Mouse (Mus musculus): ENCODE results near the gene Otub1. TPM values are rescaled to one million over a fixed set of nuclear protein-coding genes. Genes with fewer than 3 reads are reported as not detected.
A peak's percentile ranks its signal among the peaks of the same experiment; 100 is the strongest.

Otub1 gene
- 248 and 255 TPM in 2 replicates for polyA plus RNA-seq (2014; fragmentation: Nextera tagmentation; extraction: Ambion mirVana)

DNA sequence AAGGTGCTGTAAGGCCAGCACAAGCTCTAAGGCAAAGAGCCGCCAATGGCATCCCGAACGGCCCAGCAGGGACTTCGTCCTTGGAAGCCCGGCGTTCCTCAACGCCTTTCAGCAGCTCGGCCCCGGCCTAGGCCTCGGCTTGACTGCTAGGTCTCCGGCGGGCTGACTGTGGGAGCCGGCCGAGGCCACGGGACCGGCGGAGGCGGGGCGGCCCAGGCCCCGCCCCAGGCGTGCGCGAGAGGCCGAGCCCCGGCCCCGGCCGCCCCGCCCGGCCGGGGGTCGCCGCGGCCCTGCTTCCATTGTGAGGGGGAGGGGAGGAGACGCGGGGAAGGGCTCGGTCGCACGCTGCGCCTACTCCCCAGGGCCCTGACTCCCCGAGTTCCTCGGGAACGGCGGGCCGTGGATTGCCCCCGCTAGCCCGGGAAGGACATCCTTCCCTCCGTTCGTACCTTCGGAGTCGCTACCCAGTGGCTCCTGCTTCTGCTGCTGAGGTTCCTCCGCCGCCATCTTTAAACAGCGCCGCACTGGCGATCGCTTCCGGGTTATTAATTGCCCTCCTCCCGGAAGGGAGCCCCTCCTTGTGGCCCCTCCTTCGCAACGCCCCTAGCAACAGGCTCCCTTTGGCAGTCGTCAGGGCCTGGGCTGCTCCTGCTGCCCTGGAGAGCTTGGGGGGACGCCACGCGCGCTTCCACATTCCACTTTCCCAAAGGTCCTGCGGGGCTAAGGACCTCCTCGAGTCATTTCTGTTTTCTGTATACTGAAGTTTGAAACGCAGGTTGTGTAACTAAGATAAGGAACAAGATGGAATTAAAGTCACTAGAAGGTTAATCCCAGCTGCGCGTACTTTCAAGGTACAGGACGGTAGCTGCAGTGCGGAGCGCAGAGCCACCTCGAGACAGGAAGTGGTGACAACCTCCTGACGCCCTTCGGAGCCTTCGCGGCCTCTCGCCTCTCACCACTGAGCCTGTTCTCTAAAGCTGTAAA lies at the start of gene Otub1:
TSS of gene Otub1 (minus strand) at position 564 of the 984 bp plus-strand sequence.
- no peaks in the 10 kb centered on the region for H3K9me3 ChIP-seq (ENCODE audit: control insufficient read depth, low read length)
- peak within 1 kb of the TSS; percentile 85 for H3K27ac ChIP-seq (ENCODE audit: low read depth, low read length)
- H3K4me2 ChIP-seq (ENCODE audit: low read depth): peak within 1 kb of the TSS; percentile 92
- WGBS: under 1% methylated on average over 64 of the region's 79 CpGs
- peak within 1 kb of the TSS; percentile 81 for H3K9ac ChIP-seq (ENCODE audit: low read length)
- ATAC-seq (ENCODE audit: insufficient read depth, low FRiP score, low TSS enrichment): peak; percentile 96
- DNase-seq (ENCODE audit: low spot score): peak; percentile 96
- H3K27me3 ChIP-seq (ENCODE audit: control insufficient read depth, insufficient read depth, low read length): no peaks in the 10 kb centered on the region
- peak within 1 kb of the TSS; percentile 74 for H3K4me3 ChIP-seq (ENCODE audit: low read depth, low read length)
- H3K36me3 ChIP-seq (ENCODE audit: control insufficient read depth, insufficient read depth, low read length): peaks cover 15% of the 10 kb centered on the region
- H3K4me1 ChIP-seq (ENCODE audit: control insufficient read depth, insufficient read depth, low read length): peaks cover 15% of the 10 kb centered on the region

DNA sequence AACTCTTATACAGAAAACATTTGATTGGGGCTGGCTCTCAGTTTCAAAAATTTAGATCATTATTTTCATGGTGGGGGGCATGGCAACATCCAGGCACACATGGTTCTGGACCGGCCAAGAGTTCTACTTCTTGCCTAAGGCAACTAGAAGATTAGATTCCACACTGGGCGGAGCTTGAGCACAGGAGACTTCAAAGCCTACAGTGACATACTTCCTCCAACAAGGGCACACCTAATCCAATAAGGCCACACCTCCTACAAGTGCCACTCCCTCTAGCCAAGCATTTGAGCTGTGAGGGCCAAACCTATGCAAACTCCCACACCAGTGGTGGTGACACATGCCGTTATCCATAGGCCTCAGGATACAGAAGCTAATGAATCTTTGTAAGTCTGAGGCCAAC lies 39.9 kb upstream of the Otub1 start:
- Histone ChIP-seq H3K36me3 (ENCODE audit: control insufficient read depth, insufficient read depth, low read length) (no peaks in the 10 kb centered on the region), H3K4me1 (ENCODE audit: control insufficient read depth, insufficient read depth, low read length) (no peaks in the 10 kb centered on the region), H3K9ac (ENCODE audit: low read length) (no peak overlapping the region), H3K4me2 (ENCODE audit: low read depth) (no peak overlapping the region), H3K4me3 (ENCODE audit: low read depth, low read length) (no peak overlapping the region), H3K27ac (ENCODE audit: low read depth, low read length) (no peak overlapping the region), H3K27me3 (ENCODE audit: control insufficient read depth, insufficient read depth, low read length) (no peaks in the 10 kb centered on the region), H3K9me3 (ENCODE audit: control insufficient read depth, low read length) (no peaks in the 10 kb centered on the region)
- 87% methylated on average over 3 of the region's 3 CpGs for WGBS
- ATAC-seq (ENCODE audit: insufficient read depth, low FRiP score, low TSS enrichment) (no peak), DNase-seq (ENCODE audit: low spot score) (no peak)

DNA sequence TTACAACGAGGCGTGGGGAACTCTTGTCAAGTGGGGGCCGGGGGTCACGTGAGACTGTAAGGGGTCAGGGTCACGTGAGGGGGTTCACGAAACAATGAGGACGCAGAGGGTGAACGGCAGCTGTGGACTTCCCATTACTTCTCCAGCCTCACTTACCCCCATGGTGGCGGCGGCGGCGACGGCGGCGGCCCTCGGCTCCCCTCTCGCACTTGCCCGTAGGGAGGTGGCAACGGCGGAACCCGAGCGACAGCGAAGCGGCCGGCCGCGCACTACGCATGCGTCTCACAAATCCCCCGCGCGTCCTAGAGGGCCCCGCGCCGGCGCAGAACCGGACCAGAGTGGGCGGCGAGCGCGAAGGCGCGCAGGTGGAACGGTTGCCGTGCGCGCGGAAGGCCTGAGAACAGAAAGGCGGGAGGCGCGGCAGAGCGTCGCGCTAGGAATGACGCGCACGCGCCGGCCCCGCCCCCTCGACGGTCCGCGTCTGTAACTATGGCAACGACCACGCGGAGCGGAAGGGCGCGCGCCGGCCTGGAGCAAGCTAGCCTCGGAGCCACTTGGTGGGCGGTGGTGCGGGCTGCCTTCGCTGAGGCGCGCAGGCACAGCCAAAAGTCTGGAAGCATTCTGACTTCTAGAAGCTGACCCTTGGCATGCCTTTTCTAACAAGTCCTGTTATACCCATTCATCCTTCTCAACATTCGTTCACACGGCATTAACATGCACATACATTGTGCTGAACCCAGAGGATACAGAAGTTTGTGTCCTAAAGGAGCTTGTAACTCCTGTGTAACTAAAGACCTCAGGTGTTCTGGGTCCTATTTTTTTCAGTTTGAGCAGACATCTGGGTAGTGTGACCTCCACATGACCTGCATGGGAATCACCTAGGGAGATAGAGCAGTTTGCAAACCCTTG lies 34.9 kb upstream of the Otub1 start, which contains the start of gene Naa40:
TSS of gene Naa40 (minus strand) at position 402 of the 909 bp plus-strand sequence.
- peaks cover 10% of the 10 kb centered on the region for H3K4me1 ChIP-seq (ENCODE audit: control insufficient read depth, insufficient read depth, low read length)
- H3K27ac ChIP-seq (ENCODE audit: low read depth, low read length): peak within 1 kb of the TSS; percentile 79; the same call in 1 of the 2 replicates
- no peaks in the 10 kb centered on the region for H3K9me3 ChIP-seq (ENCODE audit: control insufficient read depth, low read length)
- peak within 1 kb of the TSS; percentile 99 for H3K4me2 ChIP-seq (ENCODE audit: low read depth)
- ATAC-seq (ENCODE audit: insufficient read depth, low FRiP score, low TSS enrichment) (peak; percentile 95), DNase-seq (ENCODE audit: low spot score) (peak; percentile 97)
- H3K9ac ChIP-seq (ENCODE audit: low read length): peak within 1 kb of the TSS; percentile 75
- H3K4me3 ChIP-seq (ENCODE audit: low read depth, low read length): peak within 1 kb of the TSS; percentile 74
- no peaks in the 10 kb centered on the region for H3K27me3 ChIP-seq (ENCODE audit: control insufficient read depth, insufficient read depth, low read length)
- no peaks in the 10 kb centered on the region for H3K36me3 ChIP-seq (ENCODE audit: control insufficient read depth, insufficient read depth, low read length)
- WGBS: under 1% methylated on average over 80 of the region's 80 CpGs

DNA sequence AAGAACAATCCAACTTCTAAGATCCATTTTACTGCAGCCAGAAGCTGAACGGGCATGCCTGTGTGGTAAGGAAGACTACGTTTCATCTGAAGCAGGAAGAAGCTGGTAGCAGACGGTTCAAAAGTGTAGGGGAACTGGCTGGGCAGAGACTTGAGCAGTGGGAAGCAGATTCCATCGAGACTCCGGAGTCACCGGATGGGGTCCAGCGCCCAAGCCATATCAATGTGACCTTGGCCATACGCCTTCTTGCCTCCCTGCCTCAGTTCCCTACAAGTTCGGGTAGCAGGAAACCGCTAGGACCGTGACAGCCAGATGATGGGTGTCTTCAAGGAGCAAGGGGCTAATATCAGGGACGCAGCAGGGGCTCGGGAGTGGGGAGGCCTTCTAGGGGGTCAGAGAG lies 34.2 kb upstream of the Otub1 start:
- peak overlapping the region; percentile 75 for H3K9ac ChIP-seq (ENCODE audit: low read length)
- H3K36me3 ChIP-seq (ENCODE audit: control insufficient read depth, insufficient read depth, low read length): no peaks in the 10 kb centered on the region
- ATAC-seq (ENCODE audit: insufficient read depth, low FRiP score, low TSS enrichment): no peak
- WGBS: 4% methylated on average over 13 of the region's 13 CpGs
- H3K9me3 ChIP-seq (ENCODE audit: control insufficient read depth, low read length): no peaks in the 10 kb centered on the region
- H3K27me3 ChIP-seq (ENCODE audit: control insufficient read depth, insufficient read depth, low read length): no peaks in the 10 kb centered on the region
- H3K4me3 ChIP-seq (ENCODE audit: low read depth, low read length): peak overlapping the region; percentile 74
- no peak for DNase-seq (ENCODE audit: low spot score)
- peak overlapping the region; percentile 79; the same call in 1 of the 2 replicates for H3K27ac ChIP-seq (ENCODE audit: low read depth, low read length)
- peaks cover 10% of the 10 kb centered on the region for H3K4me1 ChIP-seq (ENCODE audit: control insufficient read depth, insufficient read depth, low read length)
- peak overlapping the region; percentile 99 for H3K4me2 ChIP-seq (ENCODE audit: low read depth)

DNA sequence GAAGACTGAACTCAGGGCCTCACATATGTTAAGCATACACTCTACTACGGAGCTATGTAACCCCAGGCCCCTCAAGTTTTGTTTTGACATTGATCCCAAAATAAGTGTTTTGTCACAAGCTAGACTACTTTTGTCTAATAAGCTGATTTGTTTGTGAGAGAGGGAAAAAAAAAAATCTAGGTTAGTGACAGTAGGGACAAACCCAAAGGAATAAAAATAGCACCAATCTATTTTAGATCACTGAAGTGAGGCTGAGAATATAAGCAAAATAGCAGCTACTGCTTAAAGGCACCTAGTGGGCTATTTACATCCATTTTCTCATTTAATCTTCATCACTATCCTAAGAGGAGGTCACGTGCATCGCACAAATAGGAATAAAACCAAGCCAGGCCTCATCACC lies 33.5 kb upstream of the Otub1 start:
- 95% methylated on average over 3 of the region's 3 CpGs for WGBS
- ATAC-seq (ENCODE audit: insufficient read depth, low FRiP score, low TSS enrichment) (no peak), DNase-seq (ENCODE audit: low spot score) (no peak)
- Histone ChIP-seq H3K4me2 (ENCODE audit: low read depth) (peak overlapping the region; percentile 99), H3K4me3 (ENCODE audit: low read depth, low read length) (peak overlapping the region; percentile 74; the same call in 1 of the 2 replicates), H3K36me3 (ENCODE audit: control insufficient read depth, insufficient read depth, low read length) (no peaks in the 10 kb centered on the region), H3K27ac (ENCODE audit: low read depth, low read length) (no peak overlapping the region), H3K4me1 (ENCODE audit: control insufficient read depth, insufficient read depth, low read length) (peaks cover 10% of the 10 kb centered on the region), H3K9ac (ENCODE audit: low read length) (peak overlapping the region; percentile 75), H3K9me3 (ENCODE audit: control insufficient read depth, low read length) (no peaks in the 10 kb centered on the region), H3K27me3 (ENCODE audit: control insufficient read depth, insufficient read depth, low read length) (no peaks in the 10 kb centered on the region)

DNA sequence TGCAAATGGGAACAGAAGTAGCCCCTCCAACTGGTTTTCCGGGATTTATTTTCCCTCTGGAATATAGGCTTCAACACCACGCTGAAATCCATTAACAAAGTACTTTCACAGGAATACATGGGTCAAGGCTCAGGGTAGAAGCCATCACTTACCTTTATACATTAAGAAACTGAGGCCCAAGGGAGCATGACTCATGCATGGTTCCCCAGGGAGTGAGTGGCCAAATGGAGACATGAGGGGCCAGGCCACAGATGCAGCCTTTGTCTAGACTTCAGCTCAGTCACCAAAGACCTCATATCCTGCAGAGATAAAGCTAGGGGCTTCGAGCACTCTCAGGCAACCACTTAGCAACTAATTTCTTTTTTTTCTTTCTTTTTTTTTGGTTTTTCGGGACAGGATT lies 30.6 kb upstream of the Otub1 start:
- Histone ChIP-seq H3K4me3 (ENCODE audit: low read depth, low read length) (no peak overlapping the region), H3K27me3 (ENCODE audit: control insufficient read depth, insufficient read depth, low read length) (no peaks in the 10 kb centered on the region), H3K9me3 (ENCODE audit: control insufficient read depth, low read length) (no peaks in the 10 kb centered on the region), H3K9ac (ENCODE audit: low read length) (no peak overlapping the region), H3K36me3 (ENCODE audit: control insufficient read depth, insufficient read depth, low read length) (peaks cover 4% of the 10 kb centered on the region; the same call in 1 of the 2 replicates), H3K4me2 (ENCODE audit: low read depth) (no peak overlapping the region), H3K27ac (ENCODE audit: low read depth, low read length) (no peak overlapping the region), H3K4me1 (ENCODE audit: control insufficient read depth, insufficient read depth, low read length) (peaks cover 10% of the 10 kb centered on the region)
- ATAC-seq (ENCODE audit: insufficient read depth, low FRiP score, low TSS enrichment) (no peak), DNase-seq (ENCODE audit: low spot score) (no peak)
- 91% methylated on average over 4 of the region's 4 CpGs for WGBS

DNA sequence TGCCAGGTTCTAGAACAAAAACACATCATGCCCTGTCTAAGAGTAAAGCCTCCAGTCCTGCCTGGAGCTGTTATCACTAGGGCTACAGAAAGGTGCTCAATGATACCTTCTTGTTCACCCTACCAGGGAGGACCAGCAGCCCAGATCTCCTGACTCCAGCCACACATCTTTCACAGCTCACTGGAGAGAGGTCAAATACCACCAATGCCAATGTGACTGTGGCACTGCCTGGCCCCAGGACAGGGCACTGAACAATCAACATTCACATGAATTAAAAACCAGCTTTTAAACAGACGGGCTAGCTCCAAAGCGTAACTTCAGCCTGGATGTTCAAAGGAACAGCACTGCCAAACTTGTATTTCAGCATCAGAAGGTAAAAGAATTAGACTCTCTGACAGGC lies 29.9 kb upstream of the Otub1 start:
- Histone ChIP-seq H3K4me2 (ENCODE audit: low read depth) (no peak overlapping the region), H3K4me1 (ENCODE audit: control insufficient read depth, insufficient read depth, low read length) (peaks cover 10% of the 10 kb centered on the region), H3K27me3 (ENCODE audit: control insufficient read depth, insufficient read depth, low read length) (no peaks in the 10 kb centered on the region), H3K27ac (ENCODE audit: low read depth, low read length) (no peak overlapping the region), H3K9me3 (ENCODE audit: control insufficient read depth, low read length) (no peaks in the 10 kb centered on the region), H3K4me3 (ENCODE audit: low read depth, low read length) (no peak overlapping the region), H3K9ac (ENCODE audit: low read length) (no peak overlapping the region), H3K36me3 (ENCODE audit: control insufficient read depth, insufficient read depth, low read length) (peaks cover 4% of the 10 kb centered on the region; the same call in 1 of the 2 replicates)
- ATAC-seq (ENCODE audit: insufficient read depth, low FRiP score, low TSS enrichment) (no peak), DNase-seq (ENCODE audit: low spot score) (no peak)
- 94% methylated on average over 2 of the region's 2 CpGs for WGBS

DNA sequence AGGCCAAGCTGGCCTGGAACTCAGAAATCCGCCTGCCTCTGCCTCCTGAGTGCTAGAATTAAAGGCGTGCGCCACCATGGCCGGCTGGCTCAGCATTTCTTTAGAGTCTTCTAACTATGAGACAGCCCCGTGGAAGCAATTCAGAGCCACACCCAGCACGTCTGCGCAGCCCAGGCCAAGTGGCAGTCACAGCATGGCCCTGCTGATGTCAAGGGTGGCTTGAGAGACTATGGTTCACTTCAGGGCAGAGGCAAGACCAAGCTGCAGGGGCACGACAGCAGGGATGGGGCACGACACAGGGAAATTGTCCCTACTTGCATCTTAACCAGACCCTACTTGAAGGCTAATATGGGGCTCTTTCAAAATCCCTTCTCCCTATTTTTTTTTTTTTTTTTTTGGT lies 29.3 kb upstream of the Otub1 start:
- peaks cover 9% of the 10 kb centered on the region for H3K4me1 ChIP-seq (ENCODE audit: control insufficient read depth, insufficient read depth, low read length)
- DNase-seq (ENCODE audit: low spot score) (no peak), ATAC-seq (ENCODE audit: insufficient read depth, low FRiP score, low TSS enrichment) (no peak)
- no peak overlapping the region for H3K4me2 ChIP-seq (ENCODE audit: low read depth)
- peaks cover 4% of the 10 kb centered on the region; the same call in 1 of the 2 replicates for H3K36me3 ChIP-seq (ENCODE audit: control insufficient read depth, insufficient read depth, low read length)
- no peak overlapping the region for H3K27ac ChIP-seq (ENCODE audit: low read depth, low read length)
- no peaks in the 10 kb centered on the region for H3K27me3 ChIP-seq (ENCODE audit: control insufficient read depth, insufficient read depth, low read length)
- H3K9ac ChIP-seq (ENCODE audit: low read length): no peak overlapping the region
- H3K9me3 ChIP-seq (ENCODE audit: control insufficient read depth, low read length): no peaks in the 10 kb centered on the region
- 92% methylated on average over 9 of the region's 9 CpGs for WGBS
- H3K4me3 ChIP-seq (ENCODE audit: low read depth, low read length): no peak overlapping the region

All from neural tube, embryonic 11.5 days (tissue).